Mouse (Mus musculus): Measurements from ENCODE around the gene Nat8. TPM values are rescaled to one million over a fixed set of nuclear protein-coding genes. Genes with fewer than 3 reads are reported as not detected.

The Nat8 gene
- not detected for total RNA-seq (2023)

DNA sequence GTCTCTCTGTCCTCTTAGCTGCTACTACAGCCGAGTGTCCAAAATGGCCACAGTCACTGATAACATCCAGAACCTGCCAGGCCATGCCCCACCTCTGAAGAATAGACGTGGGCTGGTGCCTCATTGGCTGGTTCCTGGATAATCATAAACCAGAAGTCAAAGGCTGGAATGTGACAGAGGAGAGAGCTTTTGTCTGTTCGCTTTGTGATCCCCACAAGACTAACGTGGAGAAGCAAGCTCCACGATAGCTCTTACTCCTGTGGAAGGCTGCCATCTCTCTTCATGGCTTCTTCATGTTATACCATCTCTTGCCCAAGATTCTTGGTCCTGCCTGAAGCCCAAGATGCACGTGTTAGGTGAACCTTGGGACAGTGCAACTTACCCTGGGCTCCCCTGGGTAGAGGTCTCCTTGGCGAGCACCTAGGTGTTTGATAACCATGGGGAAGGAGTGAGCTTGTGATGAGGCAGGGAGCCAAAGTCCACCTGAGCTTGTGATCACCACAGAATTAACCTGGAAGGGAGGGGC lies at the start of gene Nat8:
Nat8 (minus strand) TSS at position 287 of the 526 bp plus-strand sequence.

DNA sequence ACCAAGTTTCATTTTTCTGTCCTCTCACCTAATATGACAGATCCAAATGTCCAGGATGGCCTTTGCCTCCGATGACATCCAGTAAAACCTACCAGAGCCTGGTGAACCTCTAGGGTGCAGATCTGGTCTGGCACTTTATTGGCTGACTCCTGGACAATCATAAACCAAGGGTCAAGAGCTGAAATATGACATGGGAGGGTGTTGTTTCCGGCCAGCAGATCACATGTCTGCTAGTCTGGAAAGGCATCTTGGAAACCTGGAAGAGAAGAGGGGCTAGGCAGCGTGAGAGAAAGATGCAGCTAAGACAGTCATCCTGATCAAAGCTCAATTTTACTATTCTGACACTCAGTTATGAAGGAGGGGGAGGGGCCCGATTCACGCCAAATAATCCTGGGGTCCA lies 37.1 kb upstream of the Nat8 start, which contains the start of gene Nat8f2:
Nat8f2 (minus strand) TSS at position 153 of the 400 bp plus-strand sequence.

DNA sequence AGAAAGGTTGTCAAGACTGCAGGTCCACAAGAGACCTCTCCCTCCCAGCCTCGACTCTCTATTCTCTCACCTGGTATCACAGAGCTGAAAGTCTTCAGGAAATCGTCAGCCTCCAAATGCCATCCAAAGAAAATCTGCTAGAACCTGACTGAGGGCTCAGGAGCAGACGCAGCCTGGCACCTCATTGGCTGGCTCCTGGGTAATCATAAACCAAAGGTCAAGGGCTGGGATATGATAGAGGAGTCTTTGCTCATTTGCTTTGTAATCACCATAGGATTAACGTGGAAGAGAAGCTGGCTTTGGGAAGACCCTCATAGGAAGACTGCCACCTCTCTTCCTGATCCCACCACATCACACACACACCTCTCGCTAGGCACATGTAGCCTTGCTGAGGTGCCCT lies 11.0 kb downstream of the Nat8 start, which contains the start of the genes Nat8f6 and Nat8f5:
Nat8f6 (minus strand) TSS at position 118 of the 400 bp plus-strand sequence.
Nat8f5 (minus strand) TSS at position 136 of the 400 bp plus-strand sequence.

Other genes starting within 250 kb of the Nat8 start
- 4.2 TPM for gene Alms1, start 244.6 kb downstream of the Nat8 start, total RNA-seq (2023)
- gene Nat8f7, start 118.9 kb downstream of the Nat8 start, total RNA-seq (2023): not detected
- gene Nat8f3, start 66.3 kb downstream of the Nat8 start, total RNA-seq (2023): not detected
- not detected for gene Nat8f6, start 11.1 kb downstream of the Nat8 start, total RNA-seq (2023)
- not detected for gene Nat8f5, start 11.1 kb downstream of the Nat8 start, total RNA-seq (2023)
- 0.56 TPM for gene Nat8f2, start 37.1 kb upstream of the Nat8 start, total RNA-seq (2023)
- 3.4 TPM for gene Nat8f4, start 72.8 kb upstream of the Nat8 start, total RNA-seq (2023)
- 22.9 TPM for gene Tprkb, start 79.8 kb upstream of the Nat8 start, total RNA-seq (2023)
- 2.2 TPM for gene Nat8f1, start 83.6 kb upstream of the Nat8 start, total RNA-seq (2023)
- 245 TPM for gene Dusp11, start 129.6 kb upstream of the Nat8 start, total RNA-seq (2023)
- not detected for gene Figla, start 184.1 kb upstream of the Nat8 start, total RNA-seq (2023)
- gene Add2, start 196.6 kb upstream of the Nat8 start, total RNA-seq (2023): 1.6 TPM